Mouse (Mus musculus): ENCODE measurements at regions not wholly inside any gene's neighbourhood (a gene's known extent, or its start where the extent isn't known, plus 50 kb on each side); places are given as distances from the start of the nearest gene placed in this dataset.

GRCm38 (mm10) chr2:9759389-9760104 is 121.5 kb upstream of the 4930412O13Rik start:
- Histone ChIP-seq H3K4me3 (replicated peaks; ENCODE audit: low read length) (no peak overlapping the region), H3K4me1 (replicated peaks; ENCODE audit: low read depth, low read length) (no peaks in the 10 kb centered on the region), H3K36me3 (ENCODE audit: insufficient read depth, low read length) (no peaks in the 10 kb centered on the region), H3K27me3 (ENCODE audit: insufficient read depth, low read length) (no peaks in the 10 kb centered on the region), H3K9me3 (ENCODE audit: low read length) (no peaks in the 10 kb centered on the region)
- TF ChIP-seq CTCF (conservative IDR thresholded peaks at IDR 0.05; ENCODE audit: low read length): no peak
- no peak for TF ChIP-seq POU5F1 (IDR thresholded peaks at IDR 0.05; ENCODE audit: borderline replicate concordance, low read length)
- TF ChIP-seq NANOG (IDR thresholded peaks at IDR 0.05; ENCODE audit: borderline replicate concordance, low read length): no peak

DNA sequence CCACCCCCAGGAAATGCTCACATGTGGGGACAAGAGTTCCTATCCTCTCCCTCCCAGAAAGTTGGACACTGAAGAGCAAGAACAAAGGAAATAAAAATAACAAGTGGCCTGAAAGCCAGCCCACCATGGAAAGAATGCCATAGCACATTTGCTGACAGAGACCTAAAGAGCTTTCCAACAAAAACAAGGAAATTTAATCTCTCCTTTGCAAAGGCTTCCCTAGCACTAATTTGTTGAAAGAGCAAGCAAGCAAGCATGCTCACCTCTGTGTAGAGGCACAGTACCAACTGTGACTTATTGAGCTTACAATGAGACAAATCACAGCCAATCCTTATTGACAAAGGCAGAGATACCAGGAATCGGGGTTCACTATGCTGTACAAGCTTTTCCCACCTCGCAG is 100.9 kb upstream of the 4930412O13Rik start:
- TF ChIP-seq NANOG (IDR thresholded peaks at IDR 0.05; ENCODE audit: borderline replicate concordance, low read length) (no peak), CTCF (conservative IDR thresholded peaks at IDR 0.05; ENCODE audit: low read length) (no peak), POU5F1 (IDR thresholded peaks at IDR 0.05; ENCODE audit: borderline replicate concordance, low read length) (no peak)
- no peaks in the 10 kb centered on the region for H3K27me3 ChIP-seq (ENCODE audit: insufficient read depth, low read length)
- no peaks in the 10 kb centered on the region for H3K4me1 ChIP-seq (replicated peaks; ENCODE audit: low read depth, low read length)
- no peaks in the 10 kb centered on the region for H3K36me3 ChIP-seq (ENCODE audit: insufficient read depth, low read length)
- no peak overlapping the region for H3K4me3 ChIP-seq (replicated peaks; ENCODE audit: low read length)
- no peaks in the 10 kb centered on the region for H3K9me3 ChIP-seq (ENCODE audit: low read length)

- H3K27me3 ChIP-seq (ENCODE audit: insufficient read depth, low read length): no peaks in the 10 kb centered on the region
- H3K36me3 ChIP-seq (ENCODE audit: insufficient read depth, low read length): no peaks in the 10 kb centered on the region
- H3K4me3 ChIP-seq (replicated peaks; ENCODE audit: low read length): no peak overlapping the region
- no peaks in the 10 kb centered on the region for H3K9me3 ChIP-seq (ENCODE audit: low read length)
- no peaks in the 10 kb centered on the region for H3K4me1 ChIP-seq (replicated peaks; ENCODE audit: low read depth, low read length)
- TF ChIP-seq CTCF (conservative IDR thresholded peaks at IDR 0.05; ENCODE audit: low read length) (no peak), POU5F1 (IDR thresholded peaks at IDR 0.05; ENCODE audit: borderline replicate concordance, low read length) (no peak), NANOG (IDR thresholded peaks at IDR 0.05; ENCODE audit: borderline replicate concordance, low read length) (no peak)
Observed at GRCm38 (mm10) chr2:9782698-9783097, 98.4 kb upstream of the 4930412O13Rik start.

- Histone ChIP-seq H3K4me1 (replicated peaks; ENCODE audit: low read depth, low read length) (0 out of 2 replicates have a peak, but pooled peaks cover 3% of the 10 kb centered on the region), H3K4me3 (replicated peaks; ENCODE audit: low read length) (no peak overlapping the region), H3K9me3 (ENCODE audit: low read length) (no peaks in the 10 kb centered on the region), H3K36me3 (ENCODE audit: insufficient read depth, low read length) (no peaks in the 10 kb centered on the region), H3K27me3 (ENCODE audit: insufficient read depth, low read length) (no peaks in the 10 kb centered on the region)
- TF ChIP-seq CTCF (conservative IDR thresholded peaks at IDR 0.05; ENCODE audit: low read length): no peak
- TF ChIP-seq NANOG (IDR thresholded peaks at IDR 0.05; ENCODE audit: borderline replicate concordance, low read length): no peak
- no peak for TF ChIP-seq POU5F1 (IDR thresholded peaks at IDR 0.05; ENCODE audit: borderline replicate concordance, low read length)
Observed at GRCm38 (mm10) chr2:9791970-9792369, 89.1 kb upstream of the 4930412O13Rik start.

DNA sequence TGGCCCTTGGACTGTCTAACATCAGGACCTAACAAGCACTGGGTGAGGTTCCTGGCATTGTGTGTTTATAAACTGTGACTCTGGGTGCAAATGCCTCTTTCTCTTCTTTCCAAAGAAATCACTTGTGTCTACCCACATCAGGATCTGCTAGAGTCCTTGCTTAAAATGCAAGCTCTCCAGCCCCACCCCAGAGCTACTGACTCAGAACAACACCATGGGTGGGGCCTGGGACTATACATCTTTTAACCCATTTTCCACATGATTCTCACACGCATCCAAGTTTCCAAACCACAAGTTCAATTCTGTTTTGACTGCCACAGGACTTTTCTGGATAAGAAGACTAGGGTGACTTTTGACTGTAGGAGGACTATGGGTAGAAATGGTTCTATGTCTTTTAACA is 88.7 kb upstream of the 4930412O13Rik start:
- Histone ChIP-seq H3K9me3 (ENCODE audit: low read length) (no peaks in the 10 kb centered on the region), H3K4me3 (replicated peaks; ENCODE audit: low read length) (no peak overlapping the region), H3K4me1 (replicated peaks; ENCODE audit: low read depth, low read length) (0 out of 2 replicates have a peak, but pooled peaks cover 3% of the 10 kb centered on the region), H3K36me3 (ENCODE audit: insufficient read depth, low read length) (no peaks in the 10 kb centered on the region), H3K27me3 (ENCODE audit: insufficient read depth, low read length) (no peaks in the 10 kb centered on the region)
- no peak for TF ChIP-seq CTCF (conservative IDR thresholded peaks at IDR 0.05; ENCODE audit: low read length)
- TF ChIP-seq POU5F1 (IDR thresholded peaks at IDR 0.05; ENCODE audit: borderline replicate concordance, low read length): no peak
- no peak for TF ChIP-seq NANOG (IDR thresholded peaks at IDR 0.05; ENCODE audit: borderline replicate concordance, low read length)

DNA sequence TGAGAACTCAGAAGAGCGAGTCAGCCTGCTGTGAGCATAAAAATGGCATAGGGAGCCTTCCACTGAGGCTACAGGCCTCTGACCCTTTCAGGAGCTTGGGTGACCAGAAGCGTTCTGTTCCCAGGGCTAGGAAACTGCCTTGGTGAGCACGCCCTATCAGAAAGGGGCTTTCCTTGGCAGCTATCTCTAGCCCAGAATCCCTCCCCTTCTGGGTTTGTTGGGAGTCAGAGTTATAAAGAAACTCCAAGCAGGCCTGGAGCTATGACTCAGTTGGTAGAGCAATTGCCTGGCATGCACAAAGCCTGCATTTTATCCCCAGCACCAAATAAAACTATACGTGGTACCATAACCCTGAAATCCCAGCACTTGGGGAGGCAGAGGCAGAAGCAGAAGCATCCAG is 85.7 kb upstream of the 4930412O13Rik start:
- Histone ChIP-seq H3K36me3 (ENCODE audit: insufficient read depth, low read length) (no peaks in the 10 kb centered on the region), H3K9me3 (ENCODE audit: low read length) (no peaks in the 10 kb centered on the region), H3K4me1 (replicated peaks; ENCODE audit: low read depth, low read length) (0 out of 2 replicates have a peak, but pooled peaks cover 3% of the 10 kb centered on the region), H3K4me3 (replicated peaks; ENCODE audit: low read length) (no peak overlapping the region), H3K27me3 (ENCODE audit: insufficient read depth, low read length) (no peaks in the 10 kb centered on the region)
- TF ChIP-seq NANOG (IDR thresholded peaks at IDR 0.05; ENCODE audit: borderline replicate concordance, low read length) (no peak), POU5F1 (IDR thresholded peaks at IDR 0.05; ENCODE audit: borderline replicate concordance, low read length) (no peak), CTCF (conservative IDR thresholded peaks at IDR 0.05; ENCODE audit: low read length) (no peak)

DNA sequence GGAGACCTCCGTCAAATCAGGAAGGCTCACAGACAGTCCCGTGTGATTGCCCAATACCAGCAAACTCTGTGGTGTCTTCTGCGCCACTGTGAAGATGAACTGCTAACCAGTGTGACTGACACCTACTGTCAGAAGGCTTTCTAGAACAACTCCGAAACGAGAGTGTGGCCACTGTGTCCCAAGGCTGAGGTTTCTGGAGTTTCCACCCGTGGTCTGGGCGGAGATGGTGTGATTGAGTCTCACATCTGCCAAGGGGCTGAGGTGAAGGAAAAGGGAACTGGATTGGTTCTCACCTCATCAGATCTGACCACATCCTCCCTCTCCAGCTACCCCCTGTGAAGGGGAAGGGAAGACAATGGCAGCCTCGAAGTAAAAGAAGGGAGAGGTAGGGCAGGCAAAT is 79.6 kb upstream of the 4930412O13Rik start:
- no peaks in the 10 kb centered on the region for H3K36me3 ChIP-seq (ENCODE audit: insufficient read depth, low read length)
- no peak for TF ChIP-seq NANOG (IDR thresholded peaks at IDR 0.05; ENCODE audit: borderline replicate concordance, low read length)
- TF ChIP-seq CTCF (conservative IDR thresholded peaks at IDR 0.05; ENCODE audit: low read length): no peak
- no peak for TF ChIP-seq POU5F1 (IDR thresholded peaks at IDR 0.05; ENCODE audit: borderline replicate concordance, low read length)
- H3K9me3 ChIP-seq (ENCODE audit: low read length): no peaks in the 10 kb centered on the region
- H3K4me3 ChIP-seq (replicated peaks; ENCODE audit: low read length): no peak overlapping the region
- H3K4me1 ChIP-seq (replicated peaks; ENCODE audit: low read depth, low read length): no peaks in the 10 kb centered on the region
- H3K27me3 ChIP-seq (ENCODE audit: insufficient read depth, low read length): no peaks in the 10 kb centered on the region

DNA sequence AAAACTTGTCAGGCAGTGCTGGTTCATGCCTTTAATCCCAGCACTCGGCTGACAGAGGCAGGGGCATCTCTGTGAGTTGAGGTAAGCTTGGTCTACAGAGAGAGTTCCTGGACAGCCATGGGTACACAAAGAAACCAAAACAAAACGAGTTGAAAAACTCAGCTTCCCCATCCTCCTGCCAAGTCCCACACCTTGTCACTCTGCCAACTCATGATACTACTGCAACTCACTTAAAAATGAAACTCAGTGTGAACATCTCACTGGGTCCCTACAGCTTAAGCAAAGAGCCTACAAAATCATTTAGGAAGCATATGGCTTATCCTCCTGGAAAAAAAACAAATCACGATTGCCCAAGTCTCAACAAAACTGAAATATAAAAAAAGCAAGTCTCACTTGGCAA is 76.7 kb upstream of the 4930412O13Rik start:
- Histone ChIP-seq H3K4me3 (replicated peaks; ENCODE audit: low read length) (no peak overlapping the region), H3K4me1 (replicated peaks; ENCODE audit: low read depth, low read length) (no peaks in the 10 kb centered on the region), H3K9me3 (ENCODE audit: low read length) (no peaks in the 10 kb centered on the region), H3K27me3 (ENCODE audit: insufficient read depth, low read length) (no peaks in the 10 kb centered on the region), H3K36me3 (ENCODE audit: insufficient read depth, low read length) (no peaks in the 10 kb centered on the region)
- no peak for TF ChIP-seq POU5F1 (IDR thresholded peaks at IDR 0.05; ENCODE audit: borderline replicate concordance, low read length)

- TF ChIP-seq CTCF (conservative IDR thresholded peaks at IDR 0.05; ENCODE audit: low read length) (no peak), POU5F1 (IDR thresholded peaks at IDR 0.05; ENCODE audit: borderline replicate concordance, low read length) (no peak), NANOG (IDR thresholded peaks at IDR 0.05; ENCODE audit: borderline replicate concordance, low read length) (no peak)
- no peak overlapping the region for H3K4me3 ChIP-seq (replicated peaks; ENCODE audit: low read length)
- no peaks in the 10 kb centered on the region for H3K36me3 ChIP-seq (ENCODE audit: insufficient read depth, low read length)
Observed at GRCm38 (mm10) chr2:9805590-9805989, 75.5 kb upstream of the 4930412O13Rik start.

More at GRCm38 (mm10) chr2:9805590-9805989, 75.5 kb upstream of the 4930412O13Rik start:
- H3K27me3 ChIP-seq (ENCODE audit: insufficient read depth, low read length): no peaks in the 10 kb centered on the region
- H3K9me3 ChIP-seq (ENCODE audit: low read length): no peaks in the 10 kb centered on the region
- no peaks in the 10 kb centered on the region for H3K4me1 ChIP-seq (replicated peaks; ENCODE audit: low read depth, low read length)

All from E14TG2a.4 (cell line).